Mouse (Mus musculus): ENCODE measurements at regions not wholly inside any gene's neighbourhood (a gene's known extent, or its start where the extent isn't known, plus 50 kb on each side); places are given as distances from the start of the nearest gene placed in this dataset.
A peak's percentile ranks its signal among the peaks of the same experiment; 100 is the strongest.

DNA sequence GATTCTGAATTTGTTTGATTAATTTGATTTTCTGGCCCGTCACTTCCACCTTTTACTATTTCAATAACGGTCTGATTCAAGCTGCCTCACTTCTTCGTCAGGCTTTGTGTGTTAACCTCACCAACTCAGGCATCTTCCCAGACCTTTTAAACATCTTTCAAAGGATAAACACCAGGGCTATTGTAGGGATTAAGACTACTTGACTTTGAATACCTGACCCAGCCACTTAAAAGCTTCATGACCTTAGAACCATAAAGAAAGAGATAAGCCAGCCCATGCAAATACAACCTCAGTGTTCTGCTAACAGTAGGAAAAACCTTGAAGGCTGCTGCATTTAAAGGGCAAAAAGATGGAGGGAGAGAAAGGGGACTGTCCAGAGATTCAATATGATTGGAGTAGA lies 386.9 kb upstream of the Castor2 start:
- DNase-seq (ENCODE audit: low spot score in 2 of 2) = no peak

DNA sequence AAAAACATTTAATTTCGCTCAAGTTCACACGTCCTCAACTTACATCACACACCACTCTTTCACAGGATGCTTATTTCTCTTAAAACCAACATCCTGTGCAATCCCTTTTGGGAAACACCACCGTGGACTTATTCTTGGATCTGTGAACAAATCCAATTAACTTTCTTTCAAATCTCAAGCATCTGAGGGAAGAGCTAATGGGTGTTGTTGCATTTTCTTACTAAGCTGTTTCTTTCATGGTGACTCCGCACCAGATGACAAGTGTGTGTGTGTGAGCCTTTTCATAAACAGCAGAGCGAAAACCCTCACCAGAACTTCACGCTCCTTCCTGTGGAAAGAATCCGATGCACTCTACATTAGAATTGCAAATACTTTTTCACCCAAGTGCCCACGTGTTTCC lies 390.6 kb upstream of the Castor2 start:
- no peak for DNase-seq (ENCODE audit: low spot score in 2 of 2)

DNA sequence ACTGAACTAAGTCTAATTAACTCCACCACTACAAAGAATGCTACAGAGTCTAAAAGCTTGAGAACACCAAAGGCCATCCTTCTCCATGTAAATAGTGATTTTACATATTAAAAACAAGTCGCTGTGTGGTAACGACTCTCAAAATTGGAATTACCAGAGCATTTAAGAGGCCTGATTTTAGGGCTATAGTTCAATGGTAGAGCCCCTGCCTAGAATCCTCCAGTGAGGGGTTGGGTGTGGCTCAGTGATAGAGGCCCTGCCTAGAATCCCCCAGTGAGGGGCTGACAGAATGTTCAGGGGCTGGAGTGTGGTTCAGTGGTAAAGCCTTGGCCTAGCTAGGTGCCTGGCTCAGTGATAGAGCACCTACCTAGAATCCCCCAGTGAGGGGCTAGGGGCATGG lies 413.3 kb upstream of the Castor2 start:
- no peak for DNase-seq (ENCODE audit: low spot score in 2 of 2)

DNA sequence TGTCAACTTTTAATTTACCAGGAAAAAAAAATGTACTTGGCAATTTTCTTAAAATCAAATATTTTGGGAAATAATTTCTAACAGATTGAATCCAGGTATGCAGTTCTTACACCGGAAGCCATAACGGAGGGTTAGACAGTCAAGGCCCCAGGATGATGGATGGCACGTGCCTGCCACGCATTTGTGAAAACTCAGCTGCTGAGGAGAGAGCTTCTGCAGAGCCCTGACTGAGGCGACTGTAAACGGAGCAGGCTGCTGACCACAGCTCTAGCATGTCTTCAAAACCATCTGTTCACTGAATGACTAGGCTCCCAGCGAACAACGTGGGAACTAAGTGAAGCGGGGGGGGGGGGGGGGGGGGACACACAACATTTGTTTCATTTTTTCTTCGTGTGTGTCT lies 416.5 kb upstream of the Castor2 start:
- no peak for DNase-seq (ENCODE audit: low spot score in 2 of 2)

DNA sequence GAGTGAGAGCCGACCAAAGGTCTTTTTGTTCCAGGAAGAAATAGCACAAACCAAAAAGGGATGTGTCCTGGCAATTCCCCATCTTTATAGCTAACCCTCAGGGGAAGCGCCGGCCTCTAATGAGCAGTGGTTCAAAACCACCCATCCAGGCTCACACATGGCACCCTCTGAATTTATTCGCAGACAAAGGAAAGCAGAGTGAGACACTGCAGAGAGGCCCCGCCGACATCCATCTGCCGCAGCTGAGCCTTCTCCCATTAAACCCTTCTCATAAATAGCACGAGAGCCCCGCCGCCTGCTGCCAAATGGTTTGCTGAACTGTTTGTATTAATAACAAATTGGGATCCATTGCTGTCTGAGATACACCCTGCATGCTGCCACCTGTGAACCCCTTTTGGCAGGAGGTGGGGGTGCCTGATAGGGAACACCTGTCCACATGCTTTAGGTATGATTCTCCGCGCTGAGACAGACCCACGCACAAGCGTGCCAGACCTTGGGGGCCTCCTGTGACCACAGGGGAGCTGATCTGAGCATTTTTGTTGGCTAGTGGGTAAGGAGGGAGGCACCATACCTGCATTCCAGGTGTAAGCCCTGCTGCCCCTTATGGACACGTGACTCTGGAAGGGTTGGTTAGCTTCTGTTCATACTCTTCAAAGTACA lies 422.6 kb upstream of the Castor2 start:
- peak; percentile 68 to 78 for DNase-seq (ENCODE audit: low spot score in 2 of 2)

DNA sequence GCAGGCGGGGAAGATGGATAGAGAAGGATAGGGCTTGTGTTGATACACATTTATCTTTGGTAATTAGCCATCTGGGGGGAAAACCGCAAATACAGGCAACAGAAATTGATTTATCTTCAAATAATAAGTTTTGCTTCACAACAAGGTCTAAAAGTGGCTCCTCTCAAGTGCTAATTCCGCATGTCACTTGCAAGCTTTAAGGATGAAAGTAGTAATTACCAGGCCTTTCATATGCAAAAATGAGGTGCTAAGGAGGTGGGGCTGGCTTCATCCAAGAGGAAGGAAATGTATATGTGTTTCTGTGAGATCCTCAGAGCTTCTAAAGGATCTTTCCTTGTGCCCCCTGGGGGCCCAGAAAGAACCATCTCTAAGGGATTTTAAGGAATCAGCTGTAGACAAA lies 423.9 kb upstream of the Castor2 start:
- no peak for DNase-seq (ENCODE audit: low spot score in 2 of 2)

DNA sequence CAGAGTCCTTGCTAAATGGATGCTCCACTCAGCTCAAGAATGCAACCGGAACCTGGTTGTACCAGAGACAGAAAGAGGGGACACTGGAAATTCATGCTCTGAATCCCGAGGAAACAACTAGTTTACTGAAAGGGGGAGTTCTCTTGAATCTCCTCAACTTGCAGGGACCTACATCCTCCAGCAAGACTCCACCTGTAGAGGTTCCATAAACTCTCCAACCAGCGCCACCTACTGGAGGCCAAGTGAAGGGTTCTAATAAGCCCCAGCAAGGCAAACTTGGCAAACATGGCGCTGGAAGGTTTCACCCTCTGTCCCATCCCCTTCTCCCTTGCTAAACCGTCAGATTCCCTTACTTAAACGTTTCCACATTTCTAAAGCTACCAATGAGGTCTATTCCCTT lies 433.0 kb upstream of the Castor2 start:
- DNase-seq (ENCODE audit: low spot score in 2 of 2) = peak; percentile 12 to 56

DNA sequence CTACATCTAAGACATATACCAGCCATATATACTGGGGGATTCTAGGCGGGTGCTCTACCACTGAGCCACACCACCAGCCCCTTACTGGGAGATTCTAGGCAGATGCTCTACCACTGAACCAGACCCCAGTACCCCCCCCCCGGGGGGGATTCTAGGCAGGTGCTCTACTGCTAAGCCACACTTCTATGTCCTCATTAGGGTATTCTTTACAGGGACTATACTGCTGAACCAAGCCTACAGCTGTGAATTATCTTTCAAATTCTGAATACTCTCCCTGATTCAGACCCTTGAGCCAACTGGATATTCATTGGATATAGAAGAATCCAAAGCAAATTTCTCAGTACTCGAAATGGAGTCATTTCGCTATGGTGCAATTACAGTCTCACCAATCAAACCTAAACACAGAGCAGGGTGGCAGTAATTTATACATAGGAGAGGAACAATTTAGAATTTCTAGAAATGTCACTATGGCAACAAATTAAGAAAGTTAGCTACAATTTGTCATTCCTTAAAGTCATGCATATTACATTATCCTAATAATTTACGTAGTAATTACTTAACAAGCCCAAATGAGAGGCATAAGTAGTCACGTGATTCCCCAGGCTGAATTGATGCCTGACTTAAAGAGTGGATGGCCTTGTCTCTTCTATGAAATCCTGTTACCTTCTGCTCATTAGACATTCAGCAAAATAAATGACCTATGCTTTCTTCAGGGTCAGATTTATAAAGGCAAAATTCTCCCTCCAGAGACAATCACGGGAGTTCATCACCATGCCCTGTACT lies 436.8 kb upstream of the Castor2 start:
- DNase-seq (ENCODE audit: low spot score in 2 of 2) = no peak

DNA sequence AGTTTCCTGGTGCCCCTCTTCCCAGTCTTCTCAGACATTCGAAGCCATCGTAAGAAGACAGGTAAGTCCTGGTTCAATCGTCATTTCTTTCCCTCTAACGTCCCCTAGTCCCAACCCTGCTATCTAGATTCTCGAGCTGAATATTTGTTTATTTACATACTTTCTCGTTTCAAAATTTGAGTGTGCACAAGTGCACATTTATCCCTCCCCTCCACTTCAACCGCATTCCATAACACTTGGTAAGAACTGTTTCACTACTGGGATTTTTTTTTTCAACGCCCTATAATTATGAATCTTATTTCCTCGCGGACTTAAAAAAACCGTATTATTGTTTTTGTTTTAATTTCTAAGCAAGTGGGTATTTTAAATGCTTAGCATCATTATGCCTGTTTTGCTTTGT lies 439.2 kb upstream of the Castor2 start:
- DNase-seq (ENCODE audit: low spot score in 2 of 2) = no peak

DNA sequence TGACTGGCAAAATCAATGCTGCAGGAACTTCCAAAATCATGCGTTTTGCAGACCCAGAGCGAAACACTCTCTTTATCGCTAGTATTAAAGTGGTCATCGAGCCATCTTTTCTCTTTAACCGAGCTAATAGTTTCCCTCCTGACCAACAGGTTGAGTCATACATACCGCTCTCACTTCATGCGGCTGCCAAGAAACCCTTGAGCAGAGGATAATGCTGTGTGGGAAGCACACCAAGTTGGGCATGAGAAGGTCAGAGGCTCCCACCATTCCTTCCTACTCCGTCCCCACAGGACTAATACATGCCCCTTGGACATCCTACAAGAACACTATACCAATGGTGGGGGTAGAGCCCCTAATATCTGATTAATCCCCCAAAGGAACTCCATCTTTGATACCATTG lies 442.7 kb upstream of the Castor2 start:
- DNase-seq (ENCODE audit: low spot score in 2 of 2) = no peak

DNA sequence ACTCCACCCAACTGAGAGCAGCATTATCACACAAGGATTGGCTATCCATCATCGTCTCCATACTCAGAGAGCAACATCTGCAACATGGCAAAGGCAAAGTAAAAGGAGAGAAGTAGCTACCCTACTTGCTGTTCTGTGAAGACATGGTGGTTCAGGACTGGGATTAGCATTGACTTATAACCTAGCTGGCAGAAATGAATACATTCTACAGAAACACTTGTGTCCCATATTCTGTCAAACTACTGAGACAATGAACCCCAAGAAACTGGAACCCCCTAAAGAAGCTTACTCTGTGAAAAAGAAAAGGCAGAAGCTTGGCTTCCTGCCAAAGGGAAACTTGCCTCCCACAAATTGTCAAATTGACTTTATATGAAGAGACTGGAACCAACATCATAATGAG lies 446.1 kb upstream of the Castor2 start:
- DNase-seq (ENCODE audit: low spot score in 2 of 2) = no peak

DNA sequence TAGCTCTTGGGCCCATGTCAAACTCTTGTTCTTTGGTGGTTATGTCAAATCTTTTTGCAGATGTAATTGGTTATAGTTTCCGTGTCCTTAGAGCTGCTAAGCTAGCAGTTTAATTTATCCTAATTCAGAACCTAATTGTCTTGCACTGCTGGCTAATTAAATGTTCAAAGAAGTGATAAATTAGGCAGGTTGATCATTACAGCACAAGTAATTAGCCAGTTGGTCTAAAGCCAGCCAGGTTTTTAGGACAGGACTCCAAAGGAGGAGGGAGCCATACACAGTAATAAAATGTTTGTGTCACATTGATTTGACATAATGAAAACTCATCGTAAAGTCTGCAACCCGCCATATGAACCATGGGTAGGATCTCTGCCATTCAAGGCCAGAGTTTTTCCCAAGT lies 449.3 kb upstream of the Castor2 start:
- DNase-seq (ENCODE audit: low spot score in 2 of 2) = no peak

DNA sequence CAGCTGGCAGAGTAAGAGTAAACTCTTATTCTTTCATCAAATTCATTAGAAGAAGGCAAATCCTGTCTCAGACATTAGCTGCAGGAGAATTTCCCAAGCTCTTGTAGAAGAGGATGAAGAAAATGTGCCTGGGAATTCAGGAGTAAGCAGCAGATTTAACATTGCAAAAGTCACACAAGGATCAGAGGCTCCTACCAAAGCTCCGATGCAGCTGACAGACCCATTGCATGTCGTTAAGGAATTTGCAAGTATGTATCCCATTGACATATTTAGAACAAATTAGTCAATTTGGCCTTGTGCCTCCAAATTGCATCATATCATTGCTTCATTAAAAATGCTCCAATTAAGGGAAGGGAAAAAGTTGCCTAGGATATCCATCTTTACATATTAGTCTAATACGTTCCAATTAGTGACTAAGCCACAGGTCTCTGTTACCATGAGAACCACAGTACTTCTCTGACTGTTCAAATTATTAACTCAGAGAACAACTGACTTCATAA lies 453.8 kb upstream of the Castor2 start:
- DNase-seq (ENCODE audit: low spot score in 2 of 2) = no peak

DNA sequence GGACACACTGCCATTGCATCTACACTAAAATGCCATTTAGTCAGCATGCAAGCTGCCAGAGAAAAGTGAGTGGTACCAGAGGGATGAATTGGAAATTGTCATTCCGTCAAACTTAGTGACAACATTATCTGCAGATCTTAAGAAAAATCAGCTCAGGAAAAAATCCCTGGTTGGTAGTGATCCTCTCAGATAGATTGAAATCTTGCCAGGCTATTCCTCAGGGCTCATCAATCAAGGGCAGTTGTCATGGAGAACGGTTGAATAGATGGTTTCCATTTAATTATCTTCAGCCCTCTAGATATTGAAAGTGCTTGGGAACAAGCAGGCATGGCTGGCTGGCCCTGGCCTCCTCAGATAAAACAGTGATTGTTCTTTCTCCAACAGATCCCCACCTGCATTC lies 456.2 kb upstream of the Castor2 start:
- no peak for DNase-seq (ENCODE audit: low spot score in 2 of 2)

DNA sequence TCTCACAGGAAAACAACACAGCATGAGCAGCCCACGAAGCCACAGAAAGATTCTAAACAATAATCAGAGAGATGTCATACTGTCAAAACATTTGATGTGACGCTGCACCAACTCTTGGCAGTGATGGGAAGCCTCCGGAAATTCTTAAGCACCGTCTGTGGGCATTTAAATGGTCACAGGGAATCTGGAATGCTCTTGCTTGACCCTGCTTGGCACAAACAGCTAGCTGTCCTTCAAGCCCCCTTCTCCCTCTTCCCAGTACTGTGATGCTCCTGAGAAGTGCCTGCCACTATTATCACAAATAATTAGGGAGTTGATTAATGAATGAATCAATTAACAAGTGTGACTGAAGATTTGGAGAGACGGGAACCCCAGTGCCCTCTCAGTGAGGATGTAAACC lies 465.0 kb upstream of the Castor2 start:
- no peak for DNase-seq (ENCODE audit: low spot score in 2 of 2)

DNA sequence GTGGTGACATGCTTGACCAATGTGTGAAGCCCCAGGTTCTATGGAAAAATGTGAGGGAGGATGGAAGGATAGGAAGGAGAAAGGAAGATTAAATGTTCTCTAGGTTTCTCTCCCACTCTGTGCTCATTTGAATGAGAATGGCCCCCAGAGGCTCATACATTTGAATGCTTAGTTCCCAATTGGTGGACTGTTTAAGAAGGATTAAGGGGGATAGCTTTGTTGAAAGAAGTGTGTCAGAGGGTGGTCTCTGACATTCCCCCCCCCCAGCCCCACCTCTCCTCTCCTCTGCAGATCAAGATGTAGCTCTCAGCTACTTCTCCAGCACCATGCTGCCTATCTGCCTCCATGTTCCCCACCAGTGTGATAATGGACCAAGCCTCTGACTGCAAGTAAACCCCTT lies 467.7 kb upstream of the Castor2 start:
- no peak for DNase-seq (ENCODE audit: low spot score in 2 of 2)

DNA sequence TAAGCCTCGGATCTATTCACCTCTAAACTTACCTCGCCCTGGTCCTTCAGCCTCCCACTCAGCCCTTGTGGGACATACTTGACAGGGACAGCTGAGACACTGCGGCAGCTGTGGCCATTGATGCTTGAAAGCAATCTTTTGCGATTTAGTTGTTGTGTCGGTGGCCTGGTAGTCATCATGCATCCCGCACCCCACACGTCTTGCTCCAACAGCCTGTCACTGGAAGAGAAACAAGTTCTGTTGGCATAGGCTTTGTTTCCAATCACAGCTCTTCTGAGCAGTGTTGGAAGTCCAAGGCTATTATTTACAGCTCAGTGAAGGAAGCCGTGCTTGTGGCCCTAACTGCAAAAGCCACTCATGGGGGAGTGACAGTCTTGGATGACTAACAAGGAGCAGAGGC lies 480.2 kb upstream of the Castor2 start:
- DNase-seq (ENCODE audit: low spot score in 2 of 2) = no peak

DNA sequence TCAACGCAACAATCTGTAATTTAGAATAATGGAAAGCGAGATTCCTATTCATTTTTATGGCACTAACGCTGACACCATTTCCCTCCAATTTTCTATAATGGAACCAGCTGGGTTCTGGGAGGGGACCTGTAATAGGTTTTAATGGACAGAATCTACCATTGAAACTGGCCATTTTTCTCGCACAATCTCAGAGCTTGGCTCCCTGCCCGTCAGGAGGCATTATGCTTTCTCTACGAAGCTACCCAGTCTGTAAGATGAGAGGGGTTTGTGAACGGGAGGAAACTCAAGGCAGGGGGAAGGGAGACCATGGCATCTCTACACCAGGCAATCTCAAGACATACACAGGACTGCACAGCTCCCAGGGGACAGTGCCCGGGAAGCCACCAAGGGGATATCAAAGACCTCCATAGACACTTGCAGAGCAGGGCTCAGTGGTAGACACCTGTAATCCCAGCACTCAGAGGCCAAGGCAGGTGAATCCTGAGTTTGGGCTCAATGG lies 498.2 kb upstream of the Castor2 start:
- DNase-seq (ENCODE audit: low spot score in 2 of 2) = no peak

DNA sequence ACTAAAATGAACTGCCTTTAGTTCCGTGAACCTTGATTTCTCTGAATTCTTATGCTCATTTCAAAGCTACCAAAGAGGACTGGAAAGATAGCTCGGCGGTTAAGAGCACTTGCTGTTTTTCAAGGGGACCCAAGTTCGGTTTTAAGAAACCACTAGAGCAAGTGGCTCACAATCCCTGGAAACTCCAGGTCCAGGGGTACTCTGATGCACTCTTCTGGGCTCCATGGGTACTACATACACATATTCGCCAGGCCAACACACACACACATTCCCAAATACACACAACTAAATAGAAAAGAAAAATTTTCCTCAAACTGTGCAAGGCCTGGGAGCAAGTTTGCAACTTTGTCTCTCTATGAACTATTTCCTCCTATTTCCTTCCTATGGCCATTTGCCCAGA lies 498.9 kb upstream of the Castor2 start:
- no peak for DNase-seq (ENCODE audit: low spot score in 2 of 2)

DNA sequence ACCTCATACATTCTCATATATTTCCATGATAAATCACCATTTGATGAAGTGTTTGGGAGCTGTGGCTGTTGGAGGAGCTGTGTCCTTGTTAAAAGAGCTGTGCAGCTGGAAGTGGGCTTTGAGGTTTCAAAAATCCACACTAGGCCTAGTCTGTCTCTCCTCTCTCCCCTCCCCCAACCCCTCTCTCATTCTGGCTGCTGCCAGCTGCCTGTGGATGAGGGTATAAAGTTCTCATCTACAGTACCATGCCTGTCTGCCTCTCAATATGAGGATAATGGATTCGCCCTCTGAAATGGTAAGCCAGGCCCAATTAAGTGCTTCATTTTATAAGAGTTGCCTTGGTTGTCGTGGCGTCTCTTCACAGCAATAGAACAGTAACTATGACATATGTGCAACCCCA lies 501.4 kb upstream of the Castor2 start:
- DNase-seq (ENCODE audit: low spot score in 2 of 2) = no peak

DNA sequence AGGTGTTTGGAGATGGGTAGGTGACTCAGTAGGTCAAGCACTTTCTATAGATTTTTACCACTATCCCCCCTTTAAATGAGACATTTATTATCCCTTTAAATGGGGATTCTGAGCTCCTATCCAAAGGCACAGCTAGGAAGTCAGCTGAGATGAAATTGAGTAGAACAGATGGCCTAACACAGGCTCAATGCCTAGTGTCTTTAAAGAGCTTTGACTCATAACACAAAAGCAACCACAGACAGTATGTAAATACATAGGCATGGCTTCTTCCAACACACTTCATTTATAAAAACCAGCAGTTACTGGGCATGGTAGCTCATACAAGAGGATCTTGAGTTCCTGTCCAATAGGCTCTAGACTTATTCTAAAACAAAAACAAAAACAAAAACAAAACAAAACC lies 513.0 kb upstream of the Castor2 start:
- no peak for DNase-seq (ENCODE audit: low spot score in 2 of 2)

DNA sequence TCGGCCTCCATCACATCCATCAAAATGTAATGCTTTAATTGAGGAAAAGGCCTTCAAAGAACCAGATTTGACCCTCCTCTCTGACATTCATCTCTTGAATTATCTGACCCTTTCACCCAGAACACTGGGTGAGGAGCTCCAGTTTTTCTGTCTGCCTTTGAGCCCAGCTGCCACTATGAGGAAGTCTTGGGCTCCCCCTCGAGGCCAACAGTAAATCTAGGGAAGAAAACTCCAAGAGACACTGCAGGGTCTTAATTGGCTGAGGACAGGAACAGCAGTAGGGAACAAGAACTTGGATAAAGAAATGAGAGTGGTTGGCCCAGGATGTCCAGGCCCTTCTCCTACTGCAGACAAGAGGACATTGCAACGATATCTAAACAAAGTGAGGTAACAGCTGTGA lies 514.3 kb upstream of the Castor2 start:
- peak; percentile 30 to 64 for DNase-seq (ENCODE audit: low spot score in 2 of 2)

DNA sequence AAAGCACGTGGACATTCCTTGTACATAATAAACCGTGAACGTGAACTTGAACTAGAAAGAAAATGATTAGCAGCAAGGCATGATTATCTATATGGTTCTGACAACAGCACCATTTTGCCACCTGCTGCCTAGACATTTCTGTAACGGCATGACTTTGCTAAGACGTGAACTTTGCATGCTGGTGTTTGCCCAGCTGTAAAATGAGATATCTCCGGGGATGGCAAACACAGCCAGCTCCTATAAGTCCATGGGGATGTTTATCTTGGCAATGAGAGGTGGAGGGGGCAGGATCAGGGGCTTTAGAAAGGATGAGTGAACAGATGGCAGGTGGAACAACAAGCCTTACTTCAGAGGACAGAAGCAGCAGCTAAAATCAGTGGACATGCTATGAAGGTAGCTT lies 522.9 kb upstream of the Castor2 start:
- DNase-seq (ENCODE audit: low spot score in 2 of 2) = no peak

All from layer of hippocampus, adult 8-10 months (tissue).